Mouse (Mus musculus) MEL (cell line): ENCODE results near the gene Mon1a. TPM values are rescaled to one million over a fixed set of nuclear protein-coding genes. Genes with fewer than 3 reads are reported as not detected.
A peak's percentile ranks its signal among the peaks of the same experiment; 100 is the strongest.

Experiments
- DNase-seq: peaks from one replicate; pipeline ENCODE4 v3.0.0; 2011; ENCODE audit warnings: low read depth, low spot score
- H3K27ac ChIP-seq: 2 replicates; pipeline ENCODE4 v1.5.1; 2012; ENCODE audit warnings: low read depth, mild to moderate bottlenecking, control low read depth, low read length, moderate library complexity; ENCODE audit not compliant: control insufficient read depth
- H3K27me3 ChIP-seq, 2 experiments: fragments of 150-350 bp in 1 of 2; sonication (generic) in 1 of 2; 2 replicates each; pipeline ENCODE4 v1.6.1; 2012; ENCODE audit warnings: low read length in 2 of 2, mild to moderate bottlenecking in 2 of 2, improper control_type of control experiment in 1 of 2, moderate library complexity in 1 of 2; ENCODE audit not compliant: insufficient read depth in 2 of 2, control insufficient read depth in 1 of 2
- H3K36me3 ChIP-seq, 2 experiments: 2 replicates each; pipeline ENCODE4 v1.6.1; 2012 to 2014; ENCODE audit warnings: low read length in 2 of 2, improper control_type of control experiment in 1 of 2, inconsistent platforms in 1 of 2, mild to moderate bottlenecking in 1 of 2; ENCODE audit not compliant: insufficient read depth in 2 of 2, control insufficient read depth in 1 of 2
- H3K4me1 ChIP-seq, 2 experiments: fragments of 150-350 bp in 1 of 2; sonication (generic) in 1 of 2; 2 replicates each; pipeline ENCODE4 v1.6.1; 2012; ENCODE audit warnings: low read length in 2 of 2, improper control_type of control experiment in 1 of 2, mild to moderate bottlenecking in 1 of 2; ENCODE audit not compliant: insufficient read depth in 2 of 2, control insufficient read depth in 1 of 2
- H3K4me3 ChIP-seq, 2 experiments: fragments of 150-350 bp in 1 of 2; sonication (generic) in 1 of 2; 2 replicates each; pipeline ENCODE4 v1.5.1; 2012; ENCODE audit warnings: low read depth in 2 of 2, low read length in 2 of 2, mild to moderate bottlenecking in 2 of 2, moderate library complexity in 2 of 2, control low read depth in 1 of 2, improper control_type of control experiment in 1 of 2; ENCODE audit not compliant: control insufficient read depth in 1 of 2, insufficient read depth in 1 of 2
- H3K79me2 ChIP-seq: 2 replicates; pipeline ENCODE4 v1.6.1; 2012; ENCODE audit warnings: mild to moderate bottlenecking, low read length, moderate library complexity; ENCODE audit not compliant: control insufficient read depth, poor library complexity, insufficient read depth
- H3K9ac ChIP-seq: 2 replicates; pipeline ENCODE4 v1.6.1; 2012; ENCODE audit warnings: low read depth, mild to moderate bottlenecking, control low read depth, low read length, moderate library complexity; ENCODE audit not compliant: control insufficient read depth, poor library complexity, severe bottlenecking
- H3K9me3 ChIP-seq: fragments of 150-350 bp; sonication (generic); replicated peaks from 2 replicates; pipeline ENCODE4 v1.6.1; 2012; ENCODE audit warnings: mild to moderate bottlenecking, low read length, improper control_type of control experiment, moderate library complexity; ENCODE audit not compliant: insufficient read depth
- BHLHE40 ChIP-seq: IDR thresholded peaks from 2 replicates; pipeline ENCODE4 v1.6.1; 2012; ENCODE audit warnings: low read depth, mild to moderate bottlenecking, inconsistent platforms, low read length, improper control_type of control experiment, borderline replicate concordance
- CHD1 ChIP-seq: IDR thresholded peaks from 2 replicates; pipeline ENCODE4 v1.6.1; 2012; ENCODE audit warnings: low read depth, mild to moderate bottlenecking, inconsistent platforms, low read length, improper control_type of control experiment
- EP300 ChIP-seq, 2 experiments: IDR thresholded peaks; 2 replicates each; pipeline ENCODE4 v1.6.1; 2011; ENCODE audit warnings: improper control_type of control experiment in 2 of 2, low read length in 2 of 2, low read depth in 1 of 2, mild to moderate bottlenecking in 1 of 2
- ETS1 ChIP-seq: IDR thresholded peaks from 2 replicates; pipeline ENCODE4 v1.6.1; 2012; ENCODE audit warnings: low read depth, mild to moderate bottlenecking, inconsistent platforms, low read length, improper control_type of control experiment, moderate library complexity
- GATA1 ChIP-seq: IDR thresholded peaks from 2 replicates; pipeline ENCODE4 v1.6.1; 2011; ENCODE audit warnings: low read depth, low read length, improper control_type of control experiment
- HCFC1 ChIP-seq: IDR thresholded peaks from 2 replicates; pipeline ENCODE4 v1.6.1; 2012; ENCODE audit warnings: low read depth, mild to moderate bottlenecking, inconsistent platforms, low read length, improper control_type of control experiment, moderate library complexity
- MAFK ChIP-seq: IDR thresholded peaks from 2 replicates; pipeline ENCODE4 v1.6.1; 2011; ENCODE audit warnings: low read depth, mild to moderate bottlenecking, low read length, improper control_type of control experiment, borderline replicate concordance
- MAX ChIP-seq: IDR thresholded peaks from 2 replicates; pipeline ENCODE4 v1.6.1; 2011; ENCODE audit warnings: low read length, improper control_type of control experiment
- MAZ ChIP-seq: IDR thresholded peaks from 2 replicates; pipeline ENCODE4 v1.6.1; 2012; ENCODE audit warnings: low read depth, mild to moderate bottlenecking, inconsistent platforms, low read length, improper control_type of control experiment
- MEF2A ChIP-seq: IDR thresholded peaks from 2 replicates; pipeline ENCODE4 v1.6.1; 2014; ENCODE audit warnings: low read depth, mild to moderate bottlenecking, inconsistent platforms, low read length, improper control_type of control experiment; ENCODE audit not compliant: poor library complexity, insufficient replicate concordance, severe bottlenecking; ENCODE audit errors: extremely low read depth
- MYB ChIP-seq: IDR thresholded peaks from 2 replicates; pipeline ENCODE4 v1.6.1; 2011; ENCODE audit warnings: mild to moderate bottlenecking, low read depth, low read length, improper control_type of control experiment
- MYC ChIP-seq: IDR thresholded peaks from 2 replicates; pipeline ENCODE4 v1.6.1; 2011; ENCODE audit warnings: low read depth, mild to moderate bottlenecking, low read length, improper control_type of control experiment, moderate library complexity
- POLR2A ChIP-seq, 2 experiments: IDR thresholded peaks; 2 replicates each; pipeline ENCODE4 v1.6.1; 2011 to 2012; ENCODE audit warnings: low read length in 2 of 2, mild to moderate bottlenecking in 2 of 2, control low read depth in 1 of 2, improper control_type of control experiment in 1 of 2, low read depth in 1 of 2, moderate library complexity in 1 of 2; ENCODE audit not compliant: control insufficient read depth in 1 of 2, insufficient read depth in 1 of 2, poor library complexity in 1 of 2
- POLR2AphosphoS2 ChIP-seq: IDR thresholded peaks from 2 replicates; pipeline ENCODE4 v1.6.1; 2011; ENCODE audit warnings: low read length, improper control_type of control experiment
- POLR2AphosphoS5 ChIP-seq: IDR thresholded peaks from 2 replicates; pipeline ENCODE4 v1.6.1; 2012; ENCODE audit warnings: low read depth, borderline replicate concordance, mild to moderate bottlenecking, inconsistent platforms, low read length, moderate library complexity, mixed read lengths
- RAD21 ChIP-seq: IDR thresholded peaks from 2 replicates; pipeline ENCODE4 v1.6.1; 2011; ENCODE audit warnings: mild to moderate bottlenecking, low read depth, low read length, improper control_type of control experiment
- RCOR1 ChIP-seq: IDR thresholded peaks from 2 replicates; pipeline ENCODE4 v1.6.1; 2012; ENCODE audit warnings: low read depth, mild to moderate bottlenecking, inconsistent platforms, low read length, improper control_type of control experiment
- SIN3A ChIP-seq: IDR thresholded peaks from 2 replicates; pipeline ENCODE4 v1.6.1; 2012; ENCODE audit warnings: low read length, improper control_type of control experiment, inconsistent platforms
- TAL1 ChIP-seq: IDR thresholded peaks from 2 replicates; pipeline ENCODE4 v1.6.1; 2012; ENCODE audit warnings: mild to moderate bottlenecking, inconsistent platforms, low read length, moderate library complexity, mixed read lengths
- TBP ChIP-seq: IDR thresholded peaks from 2 replicates; pipeline ENCODE4 v1.8.0; 2011; ENCODE audit warnings: low read depth, low read length, improper control_type of control experiment
- TCF12 ChIP-seq: IDR thresholded peaks from 2 replicates; pipeline ENCODE4 v1.6.1; 2014; ENCODE audit warnings: low read depth, mild to moderate bottlenecking, inconsistent platforms, low read length, improper control_type of control experiment, moderate library complexity
- UBTF ChIP-seq: IDR thresholded peaks from 2 replicates; pipeline ENCODE4 v1.6.1; 2012; ENCODE audit warnings: low read depth, mild to moderate bottlenecking, inconsistent platforms, low read length, improper control_type of control experiment, moderate library complexity, borderline replicate concordance; ENCODE audit not compliant: insufficient read depth
- USF2 ChIP-seq, 2 experiments: IDR thresholded peaks; 2 replicates each; pipeline ENCODE4 v1.6.1; 2011 to 2012; ENCODE audit warnings: improper control_type of control experiment in 2 of 2, low read length in 2 of 2, borderline replicate concordance in 1 of 2, inconsistent platforms in 1 of 2, low read depth in 1 of 2, mild to moderate bottlenecking in 1 of 2; ENCODE audit not compliant: insufficient read depth in 1 of 2
- ZC3H11A ChIP-seq: IDR thresholded peaks from 2 replicates; pipeline ENCODE4 v1.6.1; 2012; ENCODE audit warnings: low read depth, mild to moderate bottlenecking, inconsistent platforms, low read length, improper control_type of control experiment
- ZKSCAN1 ChIP-seq: IDR thresholded peaks from 2 replicates; pipeline ENCODE4 v1.6.1; 2012; ENCODE audit warnings: low read depth, mild to moderate bottlenecking, inconsistent platforms, low read length, improper control_type of control experiment, moderate library complexity
- ZNF384 ChIP-seq: IDR thresholded peaks from 2 replicates; pipeline ENCODE4 v1.6.1; 2012; ENCODE audit warnings: low read depth, mild to moderate bottlenecking, inconsistent platforms, low read length, improper control_type of control experiment
- polyA plus RNA-seq, 2 experiments: library from polyadenylated mRNA; stranded (reverse) in 1 of 2; unstranded in 1 of 2; fragments of >175 nt in 1 of 2; fragments of >200 nt in 1 of 2; gene quantifications; 2 replicates each; pipeline versions ENCODE4 v1.2.1 to v1.2.4; 2012; ENCODE audit warnings: low replicate concordance in 2 of 2, low read depth in 1 of 2; ENCODE audit not compliant: insufficient read length in 2 of 2, insufficient read depth in 1 of 2, missing spikeins in 1 of 2
- total RNA-seq: library from RNA; depleted of rRNA; stranded (reverse); fragments of 300-350 nt; gene quantifications from 2 replicates; pipeline ENCODE4 v1.2.3, GENCODE M21; 2012

The Mon1a gene
- total and polyA plus RNA-seq, 3 experiments, result 11.5 to 13.5 TPM; not detected in 1

DNA sequence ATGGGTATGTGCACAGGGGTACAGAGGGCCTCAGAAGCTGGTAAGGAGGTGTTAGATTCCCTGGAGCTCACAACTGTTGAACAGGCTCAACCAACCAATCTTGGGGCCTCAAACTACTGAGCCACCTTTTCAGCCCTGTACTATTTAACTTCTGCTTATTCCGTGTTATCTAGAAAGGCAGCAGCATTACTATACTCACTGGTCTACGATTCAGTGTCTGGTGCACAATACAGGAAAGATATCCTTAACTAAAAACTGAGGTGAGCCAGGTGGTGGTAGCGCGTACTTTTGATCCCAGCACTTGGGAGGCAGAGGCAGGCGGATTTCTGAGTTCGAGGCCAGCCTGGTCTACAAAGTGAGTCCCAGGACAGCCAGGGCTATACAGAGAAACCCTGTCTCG is 39.0 kb upstream of the Mon1a start:
- DNase-seq, result peak; percentile 71
- Histone ChIP-seq H3K9ac (no peak overlapping the region), H3K79me2 (peaks cover 2% of the 10 kb centered on the region; the same call in 1 of the 2 replicates), H3K27ac (no peak overlapping the region), H3K4me1 (peaks cover 0 to 2% of the 10 kb centered on the region in 2 experiments; a peak in 1 of 4 replicates), H3K36me3 (peaks cover 16 to 57% of the 10 kb centered on the region in 2 experiments), H3K9me3 (no peaks in the 10 kb centered on the region), H3K27me3 (no peaks in the 10 kb centered on the region), H3K4me3 (no peak overlapping the region)
- TF ChIP-seq GATA1, result peak; percentile 56
- TF ChIP-seq ZC3H11A, result no peak
- TF ChIP-seq TAL1, result peak; percentile 78
- peak; percentile 71 for TF ChIP-seq TCF12
- TF ChIP-seq ETS1, result 0 out of 2 replicates have a peak, but pooled peaks have one; percentile 10
- TF ChIP-seq TBP, result peak; percentile 51; the same call in 1 of the 2 replicates
- TF ChIP-seq MAZ, result no peak
- TF ChIP-seq EP300 (IDR thresholded peaks at IDR 0.05; ENCODE audit: low read depth in 1 of 2, low read length in 2 of 2), result peak; percentile 58 to 66; a peak in 2 of 4 replicates

DNA sequence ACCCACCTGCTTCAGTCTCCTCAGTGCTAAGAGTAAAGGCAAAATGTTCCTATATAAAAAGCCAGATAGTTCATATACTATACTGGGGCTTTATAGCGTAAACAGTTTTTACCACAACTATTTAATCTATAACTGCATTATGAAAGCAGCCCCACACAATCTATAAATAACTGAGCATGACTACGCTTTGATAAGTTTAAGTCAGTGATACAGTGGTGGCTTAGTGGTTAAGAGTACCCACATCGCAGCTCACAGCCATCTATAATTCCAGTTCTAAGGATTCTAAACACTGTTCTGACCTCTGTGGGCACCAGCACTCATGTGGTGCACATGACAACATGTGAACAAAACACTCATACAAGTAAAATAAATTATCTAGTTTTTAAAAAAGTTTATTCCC is 29.6 kb upstream of the Mon1a start:
- Histone ChIP-seq H3K4me1 (peaks cover 2 to 18% of the 10 kb centered on the region in 2 experiments), H3K9ac (no peak overlapping the region), H3K27ac (peak overlapping the region; percentile 4; the same call in 1 of the 2 replicates), H3K9me3 (no peaks in the 10 kb centered on the region), H3K4me3 (no peak overlapping the region), H3K79me2 (peaks cover 27% of the 10 kb centered on the region), H3K27me3 (no peaks in the 10 kb centered on the region), H3K36me3 (peaks cover 27 to 45% of the 10 kb centered on the region in 2 experiments)
- peak; percentile 41 for DNase-seq
- no peak for TF ChIP-seq MAFK
- TF ChIP-seq MYC, result no peak
- TF ChIP-seq MYB, result peak; percentile 10; the same call in 1 of the 2 replicates
- TF ChIP-seq RAD21, result no peak
- TF ChIP-seq POLR2AphosphoS5, result no peak
- TF ChIP-seq ETS1, result peak; percentile 76
- no peak for TF ChIP-seq CHD1
- TF ChIP-seq USF2 (IDR thresholded peaks at IDR 0.05; ENCODE audit: borderline replicate concordance in 1 of 2, insufficient read depth in 1 of 2, low read depth in 1 of 2, low read length in 2 of 2), result no peak
- no peak for TF ChIP-seq ZC3H11A
- TF ChIP-seq TCF12, result peak; percentile 87
- no peak for TF ChIP-seq UBTF
- no peak for TF ChIP-seq POLR2AphosphoS2
- no peak for TF ChIP-seq POLR2A (IDR thresholded peaks at IDR 0.05; ENCODE audit: control insufficient read depth in 1 of 2, insufficient read depth in 1 of 2, low read depth in 1 of 2, low read length in 2 of 2, poor library complexity in 1 of 2)
- peak; percentile 76 for TF ChIP-seq RCOR1
- peak; percentile 60; the same call in 1 of the 2 replicates for TF ChIP-seq BHLHE40
- no peak for TF ChIP-seq MAX
- TF ChIP-seq HCFC1, result no peak
- TF ChIP-seq ZNF384, result no peak
- peak; percentile 47; the same call in 1 of the 2 replicates for TF ChIP-seq SIN3A
- TF ChIP-seq EP300 (IDR thresholded peaks at IDR 0.05; ENCODE audit: low read depth in 1 of 2, low read length in 2 of 2), result peak; percentile 78 to 88
- TF ChIP-seq GATA1, result peak; percentile 74
- no peak for TF ChIP-seq MAZ
- TF ChIP-seq ZKSCAN1, result no peak
- TF ChIP-seq MEF2A, result peak; percentile 95; the same call in 1 of the 2 replicates
